Mouse (Mus musculus): ENCODE results near the gene Col11a2. TPM values are rescaled to one million over a fixed set of nuclear protein-coding genes. Genes with fewer than 3 reads are reported as not detected.

Gene Col11a2
- polyA plus RNA-seq, 1 experiment, result 0.37 TPM

- no peak for TF ChIP-seq CTCF (IDR thresholded peaks at IDR 0.05; ENCODE audit: borderline replicate concordance, insufficient read depth, low read length)
- TF ChIP-seq POLR2A (IDR thresholded peaks at IDR 0.05; ENCODE audit: low read depth, low read length), result no peak
- H3K27ac ChIP-seq (ENCODE audit: insufficient read depth, low read length), result no peak overlapping the region
- H3K4me3 ChIP-seq (ENCODE audit: insufficient read depth, low read length), result no peak overlapping the region
- H3K4me1 ChIP-seq (ENCODE audit: control insufficient read depth, insufficient read depth, low read length), result no peaks in the 10 kb centered on the region
Measured at GRCm38 (mm10) chr17:34006570-34006969, 32.7 kb upstream of the Col11a2 start.

DNA sequence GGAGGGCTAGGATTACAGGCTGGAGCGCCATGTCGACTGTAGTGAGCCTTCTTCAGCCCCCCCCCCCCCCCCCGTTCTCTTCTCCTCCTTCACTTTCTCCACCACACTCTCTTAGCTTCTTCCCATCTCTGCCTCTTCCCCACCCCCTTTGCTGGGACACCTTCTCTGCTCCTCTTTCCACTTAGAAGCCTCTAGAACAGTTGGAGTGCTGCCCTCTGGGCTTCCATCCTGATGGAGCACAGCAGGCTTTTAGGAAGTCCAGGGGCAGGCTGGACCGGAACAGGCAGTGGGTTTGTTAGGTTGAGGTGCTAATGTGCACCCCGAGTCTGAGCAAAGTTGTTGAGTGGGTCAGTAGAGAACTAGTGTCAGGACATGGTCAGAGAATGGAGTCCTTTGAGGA is 29.1 kb upstream of the Col11a2 start:
- no peak overlapping the region for H3K27ac ChIP-seq (ENCODE audit: insufficient read depth, low read length)
- TF ChIP-seq POLR2A (IDR thresholded peaks at IDR 0.05; ENCODE audit: low read depth, low read length) (no peak), CTCF (IDR thresholded peaks at IDR 0.05; ENCODE audit: borderline replicate concordance, insufficient read depth, low read length) (no peak)
- no peaks in the 10 kb centered on the region for H3K4me1 ChIP-seq (ENCODE audit: control insufficient read depth, insufficient read depth, low read length)
- H3K4me3 ChIP-seq (ENCODE audit: insufficient read depth, low read length), result no peak overlapping the region

DNA sequence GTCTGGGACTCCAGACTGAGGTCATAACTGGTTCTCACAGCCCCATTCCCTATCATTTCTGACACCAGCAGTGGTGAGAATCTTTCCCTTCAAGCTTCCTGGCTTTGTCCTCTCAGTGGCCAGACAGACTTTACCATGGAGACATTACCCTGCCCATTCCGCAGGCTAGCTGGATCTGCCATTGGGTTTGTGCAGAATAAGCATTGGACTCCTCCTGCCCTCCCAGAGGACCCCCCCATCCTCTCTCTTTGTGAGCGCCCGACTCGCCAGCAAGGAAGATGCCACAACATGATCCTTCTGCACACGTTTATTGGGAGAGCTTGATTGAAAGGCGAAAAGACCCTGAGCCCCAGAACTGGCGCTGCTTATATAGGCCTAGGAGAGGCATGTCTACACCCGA is 25.8 kb upstream of the Col11a2 start:
- TF ChIP-seq CTCF (IDR thresholded peaks at IDR 0.05; ENCODE audit: borderline replicate concordance, insufficient read depth, low read length) (no peak), POLR2A (IDR thresholded peaks at IDR 0.05; ENCODE audit: low read depth, low read length) (no peak)

GRCm38 (mm10) chr17:34021539-34022413 is 17.5 kb upstream of the Col11a2 start:
- H3K27ac ChIP-seq (ENCODE audit: insufficient read depth, low read length), result no peak overlapping the region
- TF ChIP-seq POLR2A (IDR thresholded peaks at IDR 0.05; ENCODE audit: low read depth, low read length) (no peak), CTCF (IDR thresholded peaks at IDR 0.05; ENCODE audit: borderline replicate concordance, insufficient read depth, low read length) (no peak)
- no peak overlapping the region for H3K4me3 ChIP-seq (ENCODE audit: insufficient read depth, low read length)
- peaks cover 6% of the 10 kb centered on the region; the same call in 1 of the 2 replicates for H3K4me1 ChIP-seq (ENCODE audit: control insufficient read depth, insufficient read depth, low read length)

More for the DNA sequence above, 25.8 kb upstream of the Col11a2 start:
- Histone ChIP-seq H3K4me3 (ENCODE audit: insufficient read depth, low read length) (no peak overlapping the region), H3K27ac (ENCODE audit: insufficient read depth, low read length) (no peak overlapping the region), H3K4me1 (ENCODE audit: control insufficient read depth, insufficient read depth, low read length) (no peaks in the 10 kb centered on the region)

GRCm38 (mm10) chr17:34022414-34022783 is 16.8 kb upstream of the Col11a2 start:
- peaks cover 7% of the 10 kb centered on the region; the same call in 1 of the 2 replicates for H3K4me1 ChIP-seq (ENCODE audit: control insufficient read depth, insufficient read depth, low read length)
- TF ChIP-seq CTCF (IDR thresholded peaks at IDR 0.05; ENCODE audit: borderline replicate concordance, insufficient read depth, low read length) (no peak), POLR2A (IDR thresholded peaks at IDR 0.05; ENCODE audit: low read depth, low read length) (no peak)
- H3K4me3 ChIP-seq (ENCODE audit: insufficient read depth, low read length), result no peak overlapping the region
- no peak overlapping the region for H3K27ac ChIP-seq (ENCODE audit: insufficient read depth, low read length)

GRCm38 (mm10) chr17:34022987-34023386 is 16.2 kb upstream of the Col11a2 start:
- Histone ChIP-seq H3K4me3 (ENCODE audit: insufficient read depth, low read length) (no peak overlapping the region), H3K27ac (ENCODE audit: insufficient read depth, low read length) (no peak overlapping the region), H3K4me1 (ENCODE audit: control insufficient read depth, insufficient read depth, low read length) (peaks cover 7% of the 10 kb centered on the region; the same call in 1 of the 2 replicates)
- TF ChIP-seq POLR2A (IDR thresholded peaks at IDR 0.05; ENCODE audit: low read depth, low read length) (no peak), CTCF (IDR thresholded peaks at IDR 0.05; ENCODE audit: borderline replicate concordance, insufficient read depth, low read length) (no peak)

- TF ChIP-seq CTCF (IDR thresholded peaks at IDR 0.05; ENCODE audit: borderline replicate concordance, insufficient read depth, low read length) (no peak), POLR2A (IDR thresholded peaks at IDR 0.05; ENCODE audit: low read depth, low read length) (no peak)
- Histone ChIP-seq H3K27ac (ENCODE audit: insufficient read depth, low read length) (no peak overlapping the region), H3K4me3 (ENCODE audit: insufficient read depth, low read length) (peak overlapping the region; percentile 67; the same call in 1 of the 2 replicates), H3K4me1 (ENCODE audit: control insufficient read depth, insufficient read depth, low read length) (peaks cover 10% of the 10 kb centered on the region; the same call in 1 of the 2 replicates)
Measured at GRCm38 (mm10) chr17:34023678-34024077, 15.6 kb upstream of the Col11a2 start.

GRCm38 (mm10) chr17:34024317-34024821 is 14.9 kb upstream of the Col11a2 start, which contains the start of gene Ring1:
Ring1 (minus strand) TSS chr17:34024680.
- H3K4me3 ChIP-seq (ENCODE audit: insufficient read depth, low read length), result peak within 1 kb of the TSS; percentile 67
- TF ChIP-seq POLR2A (IDR thresholded peaks at IDR 0.05; ENCODE audit: low read depth, low read length) (peak; percentile 90), CTCF (IDR thresholded peaks at IDR 0.05; ENCODE audit: borderline replicate concordance, insufficient read depth, low read length) (no peak)
- peaks cover 16% of the 10 kb centered on the region; the same call in 1 of the 2 replicates for H3K4me1 ChIP-seq (ENCODE audit: control insufficient read depth, insufficient read depth, low read length)
- peak within 1 kb of the TSS; percentile 58 for H3K27ac ChIP-seq (ENCODE audit: insufficient read depth, low read length)

DNA sequence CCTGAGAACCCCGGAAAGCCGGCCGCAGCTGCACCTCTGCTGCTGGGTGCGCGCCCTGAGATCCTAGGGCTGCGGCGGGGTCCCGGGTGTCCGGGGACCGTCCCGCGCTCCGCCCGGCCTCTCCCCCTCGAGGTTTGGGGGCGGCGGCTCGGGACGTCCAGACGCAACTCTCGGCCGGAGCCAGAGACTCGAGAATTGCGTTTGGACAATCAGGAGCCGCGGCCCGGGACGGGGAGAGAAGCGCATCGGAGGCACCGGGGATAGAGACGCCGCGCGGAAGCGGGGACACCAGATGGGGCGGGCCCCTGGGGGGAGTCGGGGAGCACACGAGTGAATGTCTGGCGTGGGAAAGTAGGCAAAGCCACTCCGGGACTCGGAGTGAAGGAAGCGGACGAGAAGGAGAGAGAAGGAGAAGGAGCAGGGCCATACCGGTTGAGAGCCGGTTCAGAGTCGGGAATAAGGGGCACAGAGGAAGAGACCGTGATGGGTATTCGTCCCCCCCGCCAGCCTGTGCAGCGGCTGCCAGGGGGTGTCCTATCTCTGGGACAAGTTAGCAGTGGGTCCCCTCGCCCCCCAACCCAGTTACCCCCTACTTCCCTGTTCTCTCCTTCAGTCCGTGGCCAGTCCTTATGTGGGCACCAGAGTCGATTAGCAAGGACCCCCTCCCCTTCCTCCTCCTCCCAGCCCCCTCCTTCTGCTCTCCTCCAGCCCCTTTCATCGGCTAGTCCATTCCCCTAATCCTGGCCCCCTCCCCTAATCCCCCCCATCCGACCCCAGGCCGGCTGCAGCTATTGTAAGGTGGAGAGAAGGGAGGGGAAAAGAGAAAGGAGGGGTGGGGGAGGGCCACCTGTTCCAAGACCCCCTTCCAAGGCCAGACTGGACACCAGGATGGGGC is 14.1 kb upstream of the Col11a2 start:
- Histone ChIP-seq H3K27ac (ENCODE audit: insufficient read depth, low read length) (peak overlapping the region; percentile 58), H3K4me3 (ENCODE audit: insufficient read depth, low read length) (peak overlapping the region; percentile 67), H3K4me1 (ENCODE audit: control insufficient read depth, insufficient read depth, low read length) (peaks cover 20% of the 10 kb centered on the region; the same call in 1 of the 2 replicates)
- 0 out of 2 replicates have a peak, but pooled peaks have one; percentile 25 for TF ChIP-seq POLR2A (IDR thresholded peaks at IDR 0.05; ENCODE audit: low read depth, low read length)
- no peak for TF ChIP-seq CTCF (IDR thresholded peaks at IDR 0.05; ENCODE audit: borderline replicate concordance, insufficient read depth, low read length)
